Mouse (Mus musculus): Measurements from ENCODE around the gene Zcchc24.

Gene Zcchc24

DNA sequence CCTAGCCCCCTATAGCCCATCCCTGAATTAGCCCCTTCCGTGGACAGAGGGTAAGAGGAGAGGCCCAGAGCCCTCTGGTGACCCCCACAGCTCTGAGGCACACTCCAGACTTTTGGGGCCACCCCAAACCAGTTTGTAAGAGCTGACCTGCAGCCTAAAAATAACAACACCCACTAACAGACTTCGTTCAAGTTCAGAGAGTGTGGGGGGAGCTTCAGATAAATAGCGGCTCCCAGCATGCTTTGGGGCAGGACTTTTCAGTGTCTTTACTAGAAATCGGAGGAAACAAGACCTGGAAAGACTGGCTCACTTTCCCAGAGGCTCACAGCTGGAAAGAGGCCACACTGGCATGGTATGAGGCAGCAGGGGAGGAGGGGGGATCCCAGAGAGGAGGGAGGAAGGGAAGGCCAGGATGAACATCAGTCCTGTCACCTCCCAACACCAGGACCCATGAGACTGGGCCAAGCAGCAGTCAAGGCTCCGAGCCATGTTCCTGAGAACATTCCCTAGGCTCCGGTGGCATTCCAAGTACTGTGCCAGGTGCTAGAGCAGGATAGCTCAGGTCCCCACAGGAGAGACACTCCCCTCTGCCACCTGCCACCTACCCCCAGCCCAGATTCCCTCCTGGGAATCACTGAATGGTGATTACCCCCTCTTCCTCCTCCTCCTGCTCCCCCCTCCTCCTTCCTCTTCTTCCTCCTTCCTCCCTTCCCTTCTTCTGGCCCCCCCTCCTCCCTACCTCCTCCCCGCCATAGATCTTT, 20.7 kb downstream of the Zcchc24 start:
- no peak for DNase-seq (ENCODE audit: low spot score)

DNA sequence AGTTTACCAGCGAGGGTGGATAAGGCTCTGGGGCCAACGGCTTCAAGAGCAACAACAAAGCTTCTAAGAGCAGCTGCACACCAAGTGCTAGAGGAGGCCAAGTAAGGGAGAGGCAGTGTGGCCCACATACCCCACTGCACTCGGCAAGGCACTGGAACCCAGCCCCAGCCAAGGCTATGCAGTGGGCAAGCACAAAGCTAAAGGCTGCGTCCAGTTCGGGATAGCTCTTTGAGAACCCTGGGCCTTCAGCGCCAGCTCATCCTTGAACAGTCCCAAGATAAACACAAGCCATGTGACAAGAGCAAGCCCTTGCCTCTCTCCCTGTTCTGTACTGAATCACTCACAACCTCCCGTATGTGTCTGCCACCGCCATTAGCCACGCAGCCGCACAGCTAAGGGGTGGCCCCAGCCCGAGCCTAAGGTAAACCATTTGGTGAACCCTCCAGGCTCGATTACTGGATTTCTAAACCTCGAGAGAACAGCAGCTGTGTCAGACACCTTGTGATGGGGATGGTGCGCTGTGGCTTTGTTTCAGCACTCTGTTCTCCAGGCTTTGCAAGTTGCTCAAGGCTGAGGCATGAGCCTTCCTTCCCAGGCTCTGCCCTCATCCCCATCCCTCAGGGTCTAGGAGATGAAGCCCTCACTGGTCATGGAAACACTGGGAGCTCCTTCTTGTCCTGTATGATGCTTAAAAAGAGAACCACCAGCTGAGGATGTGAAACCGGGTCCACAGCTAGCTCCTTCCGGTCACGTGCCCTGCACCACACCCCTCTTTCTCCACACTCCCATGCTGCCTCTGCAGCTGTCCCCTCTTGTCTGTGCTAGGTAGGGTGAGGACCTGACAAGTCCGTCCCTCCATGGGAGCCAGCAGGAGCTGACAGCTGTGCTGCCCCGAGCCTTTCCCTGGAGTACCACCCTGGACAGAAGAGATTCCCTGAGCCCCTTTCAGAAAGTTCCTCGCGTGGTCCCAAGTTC, 21.6 kb downstream of the Zcchc24 start:
- no peak for DNase-seq (ENCODE audit: low spot score)

DNA sequence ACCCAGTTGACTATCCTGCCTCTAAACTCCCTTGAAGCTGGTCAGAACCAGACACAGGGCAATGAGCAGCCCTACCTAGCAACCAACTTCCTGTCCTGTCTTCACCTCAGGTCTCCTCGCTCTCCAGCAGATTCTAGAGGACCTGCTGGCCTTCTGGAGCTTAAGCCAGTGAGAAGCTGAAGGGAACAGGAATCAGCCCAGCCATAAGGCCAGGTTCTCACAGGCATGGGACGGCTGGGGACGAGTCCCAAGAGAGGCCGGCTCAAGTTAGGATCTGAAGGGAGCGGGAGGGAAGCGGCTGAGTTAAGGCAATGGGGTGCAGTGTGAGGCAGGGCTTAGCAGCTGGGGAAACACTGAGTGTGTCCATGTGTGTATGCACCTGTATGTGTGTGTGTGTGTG, 22.5 kb downstream of the Zcchc24 start:
- no peak for DNase-seq (ENCODE audit: low spot score)

DNA sequence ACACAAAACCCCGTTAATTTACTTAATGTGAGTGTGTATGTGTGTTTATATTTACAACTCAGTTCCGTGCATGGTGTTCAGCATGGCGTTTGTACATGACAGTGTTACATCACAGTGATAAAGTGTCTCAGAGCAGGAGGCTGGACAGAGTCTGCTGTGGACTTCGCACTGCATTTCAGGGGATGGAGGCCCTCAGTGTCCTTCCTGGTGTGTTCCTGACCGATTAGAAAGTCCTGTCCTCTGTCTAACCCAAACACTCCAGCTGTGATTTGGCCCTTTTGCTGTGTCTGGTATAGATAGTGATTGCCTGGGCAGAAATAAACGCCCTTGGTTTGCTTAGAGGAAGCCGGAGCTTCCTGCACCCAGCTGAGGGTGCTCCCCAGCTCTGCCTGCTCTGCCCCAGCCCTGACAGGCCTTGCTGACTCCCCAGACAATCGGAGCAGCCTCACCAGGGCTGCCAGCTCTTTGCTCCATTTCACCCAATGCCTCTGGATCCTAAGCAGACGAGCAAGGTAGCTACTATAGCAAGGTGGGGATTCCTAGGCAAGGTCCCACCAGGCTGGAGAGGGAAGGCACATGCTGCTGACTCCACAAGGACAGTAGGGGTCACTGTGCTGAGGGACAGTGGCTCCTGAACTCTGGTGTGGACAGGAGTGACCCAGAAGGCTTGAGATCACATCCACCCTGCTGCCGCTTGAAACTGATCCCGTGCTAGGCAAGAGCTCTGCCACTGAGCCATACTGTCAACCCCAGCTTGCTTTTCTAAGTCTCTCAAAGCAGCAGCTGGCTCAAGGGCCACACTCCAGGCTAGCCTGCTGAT, 23.3 kb downstream of the Zcchc24 start:
- DNase-seq (ENCODE audit: low spot score): no peak

DNA sequence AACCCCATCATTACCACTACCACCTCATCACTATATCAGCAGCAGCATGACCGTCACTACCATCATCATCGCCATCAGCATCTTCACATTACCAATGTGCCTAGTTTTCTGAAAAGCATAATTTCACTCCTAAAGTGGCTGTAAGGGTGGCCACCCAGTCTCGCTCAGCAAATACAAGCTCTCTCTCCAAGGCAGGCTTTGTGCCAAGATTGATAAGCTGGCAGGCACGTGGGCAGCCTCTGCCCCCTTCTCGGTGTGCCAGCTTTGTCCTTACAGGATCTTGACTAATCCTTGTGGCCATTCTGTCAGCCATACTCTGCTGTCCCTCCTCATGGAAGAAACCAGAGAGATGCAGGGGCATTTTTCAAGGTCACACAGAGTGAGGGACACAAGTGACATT, 25.9 kb downstream of the Zcchc24 start:
- DNase-seq (ENCODE audit: low spot score): no peak

DNA sequence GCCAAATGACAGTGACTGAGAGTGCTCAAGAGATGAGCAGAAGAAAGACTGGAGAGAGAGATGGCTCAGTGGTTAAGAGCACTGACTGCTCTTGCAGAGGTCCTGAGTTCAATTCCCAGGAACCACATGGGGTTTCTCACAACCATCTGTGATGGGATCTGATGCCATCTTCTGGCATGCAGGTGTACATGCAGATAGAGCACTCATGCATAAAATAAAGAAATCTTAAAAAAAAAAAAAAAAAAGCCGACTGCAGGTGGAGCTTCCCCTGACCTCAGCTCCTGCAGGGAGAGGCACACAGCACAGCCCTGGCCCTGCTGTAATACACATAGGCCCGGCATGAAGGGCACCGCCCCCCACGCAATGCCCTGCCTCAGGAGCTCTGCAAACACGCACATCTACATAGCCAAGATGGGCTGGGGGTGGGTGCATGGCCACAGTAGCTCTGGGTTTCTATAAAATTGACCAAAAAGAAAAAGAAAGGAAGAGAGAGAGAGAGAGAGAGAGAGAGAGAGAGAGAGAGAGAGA, 26.9 kb downstream of the Zcchc24 start:
- no peak for DNase-seq (ENCODE audit: low spot score)

DNA sequence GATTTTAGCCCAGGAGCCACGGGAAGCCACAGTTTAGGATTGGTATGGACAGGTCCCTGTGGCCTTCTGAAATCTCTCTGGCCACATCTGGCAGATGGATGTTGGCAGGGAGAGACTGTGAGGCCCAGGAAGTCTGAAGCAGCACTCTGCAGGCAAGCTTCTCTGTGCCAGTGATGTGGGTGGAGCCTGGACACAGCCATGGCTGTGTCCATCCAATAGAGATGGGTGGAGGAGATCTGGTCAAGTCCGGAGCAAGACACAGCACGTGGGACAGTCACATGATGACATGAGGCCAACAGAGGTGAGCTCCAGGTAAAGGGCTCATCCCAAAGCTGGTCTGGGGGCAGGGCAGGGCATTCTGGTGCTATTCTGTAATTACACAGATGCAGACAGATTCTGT, 27.6 kb downstream of the Zcchc24 start:
- no peak for DNase-seq (ENCODE audit: low spot score)

DNA sequence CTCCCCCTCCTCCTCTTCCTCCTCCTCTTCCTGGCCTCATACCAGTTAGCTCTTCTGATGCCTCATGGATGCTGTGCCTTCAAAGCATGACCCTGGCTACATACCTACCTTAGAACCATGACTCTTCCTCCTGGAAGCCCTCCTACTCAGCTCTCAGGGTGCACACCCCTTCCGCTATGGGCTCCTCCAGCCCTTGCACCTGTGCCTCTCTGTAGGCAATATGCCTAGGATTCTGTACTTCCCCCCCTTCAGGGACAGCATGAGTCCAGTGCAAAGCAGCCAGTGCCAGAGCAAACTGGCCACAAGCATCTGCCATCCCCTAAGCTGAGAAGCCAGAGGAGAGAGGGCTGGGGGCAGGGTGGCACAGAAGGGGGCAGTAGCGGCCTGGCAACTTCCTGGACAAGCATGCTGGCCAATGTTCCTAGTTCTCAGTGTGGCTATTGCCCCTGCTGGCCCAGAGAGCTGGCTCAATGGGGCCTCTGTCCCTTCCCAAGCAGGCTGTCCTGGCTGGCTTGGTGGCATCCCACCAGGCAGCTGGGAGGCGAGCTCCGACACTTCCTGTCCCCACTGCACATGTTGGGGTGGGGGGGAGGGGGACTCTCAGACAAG, 28.8 kb downstream of the Zcchc24 start:
- DNase-seq (ENCODE audit: low spot score): peak; percentile 81

DNA sequence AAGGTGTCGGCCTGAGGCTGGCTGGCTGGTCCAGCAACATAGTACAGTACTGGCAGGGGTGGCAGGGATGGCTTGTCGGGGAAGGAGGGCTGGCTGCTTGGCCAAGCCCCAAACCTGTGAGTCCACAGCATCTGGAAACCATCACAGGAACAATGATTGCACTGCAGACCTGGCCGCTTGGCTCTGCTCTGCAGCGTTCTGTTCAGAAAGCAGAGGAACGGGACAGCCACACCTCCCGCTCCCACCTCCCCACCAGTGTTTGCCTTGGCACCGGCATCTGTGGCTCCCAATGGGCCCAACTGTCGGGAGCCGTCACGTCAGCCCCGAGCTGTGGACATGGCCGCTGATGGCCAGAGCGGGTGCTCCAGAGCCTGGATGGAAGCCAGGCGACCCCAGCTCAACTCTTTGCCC, 30.2 kb downstream of the Zcchc24 start:
- no peak for DNase-seq (ENCODE audit: low spot score)

DNA sequence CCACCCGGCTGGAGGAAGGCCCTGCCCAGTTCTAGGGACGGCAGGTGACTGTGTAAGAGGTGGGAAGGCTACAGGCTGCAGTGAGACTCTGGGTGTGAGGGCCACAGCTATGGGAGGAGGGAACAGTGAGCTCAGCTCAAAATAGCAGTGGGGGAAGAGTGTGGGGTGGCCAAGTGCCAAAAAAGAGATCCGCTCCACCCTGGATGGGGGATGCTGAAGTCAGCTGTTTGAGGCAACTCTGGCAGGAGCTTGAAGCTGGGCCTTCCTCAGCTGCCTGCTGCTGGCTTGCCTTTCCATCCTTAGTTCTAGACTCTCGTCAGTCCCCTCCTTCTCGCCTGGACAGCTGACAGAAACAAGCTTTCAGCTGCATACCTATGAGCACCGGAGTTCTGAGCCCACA, 32.2 kb downstream of the Zcchc24 start:
- peak; percentile 74 for DNase-seq (ENCODE audit: low spot score)

DNA sequence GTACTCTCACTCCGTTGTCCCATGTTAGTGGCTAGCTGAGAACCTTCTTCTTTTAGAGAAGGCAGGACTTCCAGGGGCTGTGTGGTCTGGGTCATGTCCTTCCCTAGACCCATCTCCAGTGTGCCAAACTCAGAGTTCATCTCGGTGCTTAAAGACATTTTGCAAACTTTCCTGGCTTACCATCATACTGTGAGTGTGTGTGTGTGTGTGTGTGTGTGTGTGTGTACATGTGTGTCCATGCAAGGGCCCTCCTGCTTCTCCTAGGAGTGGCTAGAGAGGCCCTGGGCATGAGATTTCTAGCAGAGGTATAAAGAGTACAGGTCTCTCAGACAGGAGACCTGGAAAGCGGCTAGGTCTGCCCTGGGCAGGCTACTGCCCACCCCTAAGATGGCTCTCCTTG, 32.7 kb downstream of the Zcchc24 start:
- no peak for DNase-seq (ENCODE audit: low spot score)

DNA sequence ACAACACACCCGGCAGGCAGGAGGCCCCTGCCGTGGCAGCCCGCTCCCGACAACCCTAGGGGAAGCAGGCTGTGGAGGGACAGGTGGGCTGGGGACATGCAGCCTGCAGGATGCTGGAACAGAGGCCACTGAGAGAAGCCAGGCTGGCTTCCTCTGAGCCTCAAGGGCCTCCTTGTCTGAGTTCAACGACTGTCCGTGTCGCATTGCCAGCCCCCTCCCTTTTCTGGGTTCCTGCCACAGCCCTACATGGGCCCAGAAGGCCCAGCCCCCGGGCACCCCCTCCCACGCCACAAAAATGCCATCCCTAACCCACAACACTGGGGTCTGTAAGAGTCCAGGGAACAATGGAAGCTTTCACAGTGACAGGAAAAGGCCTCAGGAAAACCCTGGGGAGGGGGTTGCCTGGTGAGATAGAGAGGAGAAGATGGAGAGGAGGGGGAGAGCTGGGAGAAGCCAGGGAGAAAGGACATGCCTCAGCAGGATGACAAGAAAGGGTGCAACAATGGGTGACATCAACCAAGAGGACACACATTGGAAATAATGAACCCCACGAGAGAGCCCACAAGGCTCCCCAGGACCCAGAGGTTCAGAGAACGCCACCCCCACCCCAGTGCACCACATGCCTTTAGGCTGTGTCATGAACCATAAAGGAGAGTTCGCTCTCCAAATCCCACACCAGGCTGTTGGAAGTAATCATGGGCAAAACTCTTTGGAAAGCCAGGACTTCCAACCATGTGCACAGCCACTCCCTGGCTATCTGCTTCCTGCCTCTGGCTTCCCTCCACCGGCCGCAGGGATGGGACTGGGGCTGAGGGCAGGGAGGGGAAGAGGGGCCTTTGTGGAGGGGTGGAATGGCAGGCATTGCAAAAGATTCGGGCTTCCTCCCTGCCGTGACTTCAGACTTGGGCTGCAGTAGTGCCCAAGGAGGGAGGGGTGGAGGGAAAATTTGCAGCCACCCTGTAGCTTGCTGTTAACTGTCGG, 33.8 kb downstream of the Zcchc24 start:
- no peak for DNase-seq (ENCODE audit: low spot score)

DNA sequence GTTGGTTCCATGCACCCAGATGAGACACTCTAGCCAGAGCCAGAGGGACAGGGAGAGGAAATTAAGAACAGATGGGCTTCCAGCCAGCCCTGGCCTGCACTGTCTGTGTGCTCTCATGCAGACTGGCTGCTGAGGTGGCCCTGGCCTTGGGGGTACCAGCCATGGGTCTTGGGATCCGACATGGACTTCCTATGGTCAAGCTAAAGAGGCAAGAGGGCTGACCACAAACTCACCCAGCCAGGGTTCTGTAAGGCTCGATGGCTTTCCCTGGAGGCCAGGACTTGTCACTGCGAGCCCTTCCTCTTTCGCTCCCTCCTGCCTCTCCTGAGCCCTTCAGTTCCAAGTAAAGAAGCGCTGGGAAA, 41.7 kb downstream of the Zcchc24 start:
- no peak for DNase-seq (ENCODE audit: low spot score)

DNA sequence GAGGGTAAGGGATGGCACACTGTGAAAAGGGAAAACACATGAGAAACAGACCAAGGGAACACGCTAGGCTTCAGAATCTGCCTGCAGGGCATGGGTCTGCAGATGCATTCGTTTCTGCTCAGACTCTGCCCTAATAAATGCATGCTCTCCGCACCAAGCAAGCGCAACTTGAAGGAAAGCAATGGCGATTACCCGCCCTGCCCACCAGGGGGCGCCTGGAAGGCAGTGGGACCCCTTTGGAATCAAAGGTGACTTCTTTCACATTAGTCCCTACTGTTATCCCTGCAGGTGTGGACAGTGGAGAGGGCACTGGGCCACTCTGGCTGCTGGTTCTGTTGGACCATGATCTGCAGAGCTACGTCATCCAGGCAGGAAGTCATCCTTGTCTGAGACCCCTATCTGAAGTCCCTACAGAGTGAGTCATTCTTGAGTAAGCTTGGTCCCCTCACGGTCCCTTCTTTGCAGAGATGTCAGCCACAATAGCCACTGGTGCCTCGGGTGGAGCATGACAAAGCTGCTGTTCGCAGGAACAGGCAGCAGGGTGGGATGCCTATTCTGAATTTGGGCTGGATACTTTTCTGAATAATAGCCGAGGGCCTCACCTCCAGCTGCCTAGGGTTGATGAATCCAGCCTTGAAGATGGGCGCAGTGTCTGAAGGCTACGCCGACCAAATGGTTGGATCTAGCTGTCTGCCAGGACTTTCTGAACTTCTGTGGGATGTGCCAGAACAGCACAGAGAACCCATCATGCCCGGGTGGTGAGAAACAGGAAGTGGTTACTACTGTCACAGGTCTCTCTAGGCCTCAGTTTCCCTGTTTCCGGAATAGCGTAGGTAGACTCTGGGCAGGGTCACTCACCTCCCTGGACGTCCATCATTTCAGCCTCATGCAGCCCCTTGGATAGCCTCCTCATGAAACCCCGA, 42.4 kb downstream of the Zcchc24 start:
- DNase-seq (ENCODE audit: low spot score): no peak

DNA sequence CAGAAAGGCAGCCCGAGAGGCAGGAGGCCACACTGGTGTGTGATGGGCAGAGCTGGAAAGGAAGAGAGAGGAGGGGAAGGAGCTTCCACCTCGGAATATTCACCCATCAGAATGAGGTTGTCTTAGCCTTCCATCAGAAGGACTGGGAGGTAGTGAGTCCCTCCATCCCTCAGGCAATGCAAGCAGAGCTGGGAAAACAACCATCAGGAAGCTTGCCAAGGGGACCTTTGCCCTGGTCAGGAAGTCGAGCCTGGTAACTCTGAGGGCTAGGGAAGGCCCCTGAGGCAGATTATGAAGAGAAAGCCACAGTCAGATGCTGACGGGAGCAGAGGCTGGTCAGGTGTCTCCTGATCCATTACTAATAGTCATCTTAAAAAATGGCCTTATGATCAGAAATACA, 43.1 kb downstream of the Zcchc24 start:
- no peak for DNase-seq (ENCODE audit: low spot score)

DNA sequence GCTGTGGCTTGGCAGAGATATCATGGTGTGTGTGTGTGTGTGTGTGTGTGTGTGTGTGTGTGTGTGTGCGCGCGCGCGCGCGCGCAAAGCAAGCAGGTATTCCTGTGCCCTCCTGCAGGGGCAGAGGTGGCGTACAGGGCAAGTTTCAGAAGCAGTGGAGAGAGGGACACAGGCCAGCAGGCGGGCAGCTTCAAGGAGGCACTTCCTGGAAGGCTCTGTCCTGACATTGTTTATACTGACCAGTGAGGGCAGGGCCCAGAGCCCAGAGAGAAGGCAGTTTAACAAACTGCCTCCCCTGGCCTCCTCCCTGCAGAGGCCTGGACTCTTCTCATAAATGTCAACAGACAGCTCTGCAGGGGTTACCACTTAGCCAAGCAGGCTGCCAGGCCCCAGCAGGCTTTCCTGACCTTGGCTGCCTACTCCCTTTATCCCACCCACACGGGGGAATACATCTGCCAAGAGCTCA, 43.8 kb downstream of the Zcchc24 start:
- DNase-seq (ENCODE audit: low spot score): no peak

DNA sequence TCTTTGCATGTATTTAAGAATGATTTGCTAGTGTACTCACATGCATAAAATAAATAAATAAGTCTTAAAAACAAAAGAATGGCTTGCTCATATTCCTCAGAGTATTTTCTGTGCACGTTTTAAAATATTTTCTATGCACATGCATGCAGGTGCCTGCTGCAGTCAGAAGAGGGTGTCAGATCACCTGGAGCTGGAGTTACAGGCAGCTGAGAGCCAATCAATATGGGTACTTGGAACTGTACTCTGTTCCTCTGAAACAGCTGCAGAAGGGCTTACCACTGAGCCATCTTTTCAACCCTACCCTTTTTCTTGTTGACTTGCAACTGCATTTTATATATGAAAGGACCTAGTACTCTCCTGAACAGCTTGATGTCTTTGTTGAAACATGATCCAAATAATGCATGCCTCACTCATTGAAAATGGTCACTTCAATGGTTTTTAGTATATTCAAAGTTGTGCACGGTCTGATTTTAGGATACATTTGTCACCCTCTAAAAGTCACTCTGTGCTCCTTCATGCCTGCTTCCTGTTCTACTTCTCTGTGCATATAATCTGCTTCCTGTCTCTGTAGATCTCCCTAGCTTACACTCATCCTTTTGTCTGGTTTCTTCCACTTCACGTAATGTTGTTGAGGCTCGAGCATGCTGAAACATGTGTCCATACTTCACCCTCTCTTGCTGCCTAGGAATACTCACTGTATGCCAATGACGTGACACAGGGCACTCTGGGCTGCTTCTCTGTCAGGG, 47.7 kb downstream of the Zcchc24 start:
- no peak for DNase-seq (ENCODE audit: low spot score)

DNA sequence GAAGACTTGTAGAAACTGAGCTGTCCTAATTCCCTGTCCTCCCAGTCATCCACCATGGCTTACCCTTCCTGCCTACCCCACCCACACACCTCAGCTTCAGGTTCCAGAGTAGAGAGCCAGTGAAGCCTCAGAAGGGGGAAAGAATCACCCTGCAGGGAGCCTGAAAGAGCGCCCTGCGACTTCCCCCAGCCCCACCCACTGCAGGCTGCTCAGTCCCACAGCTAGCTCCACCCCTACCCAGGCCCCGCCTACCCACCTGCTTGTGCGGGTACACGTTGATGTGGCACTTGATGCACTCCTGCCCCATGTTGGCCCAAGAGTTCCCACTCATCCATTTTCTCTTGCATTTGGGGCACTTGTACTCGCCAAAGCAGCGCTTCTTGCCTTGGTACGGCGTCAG, 49.5 kb downstream of the Zcchc24 start:
- no peak for DNase-seq (ENCODE audit: low spot score)

DNA sequence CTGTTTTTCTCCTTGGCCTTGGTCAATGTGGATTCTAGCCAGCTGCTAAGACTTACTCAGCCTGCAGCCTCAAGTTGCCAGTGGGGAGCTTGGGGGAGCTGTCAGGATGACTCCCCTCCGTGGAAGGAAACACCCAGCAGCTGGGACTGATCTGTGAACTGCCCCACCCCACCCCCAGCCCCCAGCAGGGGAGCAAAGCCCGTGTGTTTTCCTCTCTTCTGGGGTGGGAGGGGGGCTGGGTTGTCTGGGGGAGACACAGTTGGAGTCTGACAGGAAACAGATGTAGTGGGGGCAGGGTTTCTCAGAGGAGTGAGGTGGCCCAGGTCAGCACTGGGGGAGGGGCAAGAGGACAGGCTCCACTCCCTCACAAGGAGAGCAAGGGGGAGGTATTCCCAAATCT, 50.4 kb downstream of the Zcchc24 start:
- DNase-seq (ENCODE audit: low spot score): no peak

All from left cerebral cortex, adult 11 months (tissue).